Mouse (Mus musculus) regulatory T cell (primary cell): ENCODE measurements around the gene Lmf1.

ENCODE experiments used
- in situ Hi-C: fragments of 300-600 bp; cut with MboI, MseI; formaldehyde crosslinking; loops from one replicate; pipeline ENCODE4 v1.15.1; 2025; ENCODE audit warnings: high pct_unique_total_duplicates

The Lmf1 gene

DNA sequence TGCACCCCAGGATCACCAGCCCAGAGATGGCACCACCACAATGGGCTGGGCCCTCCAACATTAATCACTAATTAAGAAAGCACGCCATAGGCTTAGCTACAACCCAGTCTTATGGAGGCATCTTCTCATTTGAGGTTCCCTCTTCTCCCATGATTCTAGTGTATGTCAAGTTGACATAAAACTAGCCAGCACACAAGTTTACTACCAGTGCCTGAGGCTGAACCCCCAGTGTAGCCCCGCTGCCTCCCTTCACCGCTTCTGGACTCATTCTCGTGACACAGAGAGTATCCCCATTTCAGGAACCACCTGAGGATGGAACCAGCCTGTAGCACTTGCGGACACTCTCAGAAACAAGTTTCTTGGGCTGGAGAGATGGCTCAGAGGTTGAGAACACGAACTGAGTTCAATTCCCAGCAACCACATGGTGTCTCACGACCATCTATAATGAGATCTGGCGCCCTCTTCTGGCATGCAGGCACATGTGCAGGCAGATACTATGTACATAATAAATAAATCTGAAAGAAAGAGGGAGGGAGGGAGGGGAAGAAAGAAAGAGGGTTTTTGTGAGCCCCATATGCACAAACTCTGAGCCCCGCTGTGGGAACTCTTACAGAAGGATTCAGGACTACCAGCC lies 122.1 kb downstream of the Lmf1 start:
- in situ Hi-C loops = no loop called here

DNA sequence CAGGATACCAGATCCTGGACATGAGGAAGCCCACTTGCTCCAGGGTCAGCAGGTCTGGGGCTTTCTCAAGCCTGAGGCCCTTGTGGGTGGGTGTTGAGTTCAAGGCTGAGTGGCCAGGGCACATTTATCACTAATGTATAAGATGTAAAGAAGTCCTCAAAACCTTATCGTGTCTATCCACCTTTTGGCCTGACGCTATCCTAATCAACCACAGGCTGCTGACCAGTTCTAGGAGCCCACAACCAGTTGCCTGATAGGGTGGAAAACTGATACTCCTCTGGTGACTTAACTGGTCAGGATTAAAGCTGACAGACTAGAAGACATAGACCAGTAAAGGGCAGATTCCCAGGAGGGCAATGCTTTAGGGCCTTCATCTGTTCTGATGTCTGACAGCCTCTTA lies 131.1 kb downstream of the Lmf1 start:
- in situ Hi-C loops = no loop called here

DNA sequence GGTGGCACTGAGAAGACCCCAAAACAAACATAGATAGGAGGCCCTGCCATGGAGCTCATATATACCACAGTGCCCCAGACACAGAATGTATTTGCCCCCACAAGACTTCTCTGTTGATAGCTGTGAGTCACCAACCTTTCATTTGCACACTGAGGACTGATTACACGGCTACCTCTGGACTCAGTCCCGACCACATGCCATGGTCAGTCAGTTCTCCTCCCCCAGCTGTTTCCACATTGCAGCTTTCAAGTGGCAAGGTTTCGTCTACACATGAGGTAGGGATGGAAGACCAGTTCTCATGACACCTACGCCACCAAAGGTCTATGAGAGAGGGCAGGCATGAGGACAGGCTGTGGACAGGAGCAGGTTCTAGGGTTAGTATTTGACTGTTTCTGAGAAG lies 132.3 kb downstream of the Lmf1 start:
- in situ Hi-C loops = no loop called here
